Mouse (Mus musculus) limb, embryonic 14.5 days (tissue): ENCODE measurements around the gene Smoc1. TPM values are rescaled to one million over a fixed set of nuclear protein-coding genes. Genes with fewer than 3 reads are reported as not detected.

Source experiments
- ATAC-seq: fragments of 200-750 bp; cut with Nextera tagmentation; 2 replicates; pipeline ENCODE4 v1.8.0; 2017; ENCODE audit warnings: low read depth, moderate number of reproducible peaks, moderate TSS enrichment; ENCODE audit not compliant: low FRiP score
- DNase-seq: peaks from one replicate; pipeline ENCODE4 v3.0.0-alpha.2; 2015; ENCODE audit warnings: low spot score
- H3K27ac ChIP-seq: fragments of 300-500 bp; sonication (generic); replicated peaks from 2 replicates; pipeline ENCODE4 v1.5.1; 2014; ENCODE audit warnings: low read depth, mild to moderate bottlenecking, low read length, moderate library complexity, mixed read lengths
- H3K27me3 ChIP-seq: fragments of 300-500 bp; sonication (generic); 2 replicates; pipeline ENCODE4 v1.6.1; 2014; ENCODE audit warnings: low read length, mixed read lengths; ENCODE audit not compliant: control insufficient read depth, insufficient read depth
- H3K36me3 ChIP-seq: fragments of 300-500 bp; sonication (generic); 2 replicates; pipeline ENCODE4 v1.6.1; 2014; ENCODE audit warnings: mild to moderate bottlenecking, low read length, moderate library complexity, mixed read lengths; ENCODE audit not compliant: control insufficient read depth, insufficient read depth
- H3K4me1 ChIP-seq: fragments of 300-500 bp; sonication (generic); 2 replicates; pipeline ENCODE4 v1.6.1; 2014; ENCODE audit warnings: antibody characterized with exemption, low read length, mixed read lengths; ENCODE audit not compliant: control insufficient read depth, insufficient read depth
- H3K4me2 ChIP-seq: fragments of 300-500 bp; sonication (generic); replicated peaks from 2 replicates; pipeline ENCODE4 v1.6.1; 2014; ENCODE audit warnings: low read depth, mild to moderate bottlenecking, low read length, moderate library complexity; ENCODE audit not compliant: severe bottlenecking
- H3K4me3 ChIP-seq: fragments of 300-500 bp; sonication (generic); replicated peaks from 2 replicates; pipeline ENCODE4 v1.5.1; 2014; ENCODE audit warnings: low read length
- H3K9ac ChIP-seq: fragments of 300-500 bp; sonication (generic); 2 replicates; pipeline ENCODE4 v1.6.1; 2014; ENCODE audit warnings: mild to moderate bottlenecking, low read depth, low read length, moderate library complexity; ENCODE audit not compliant: severe bottlenecking
- H3K9me3 ChIP-seq: fragments of 300-500 bp; sonication (generic); 2 replicates; pipeline ENCODE4 v1.6.1; 2016; ENCODE audit warnings: low read length; ENCODE audit not compliant: control insufficient read depth
- POLR2A ChIP-seq: fragments of 200-500 bp; IDR thresholded peaks from 2 replicates; pipeline ENCODE4 v1.8.0; 2012; ENCODE audit warnings: inconsistent platforms, mild to moderate bottlenecking, moderate library complexity, borderline replicate concordance; ENCODE audit not compliant: insufficient read depth, insufficient read length; ENCODE audit errors: extremely low read depth
- WGBS: fragments of 180-500 bp; shearing (Covaris S2); extraction: QIAGEN DNeasy Blood & Tissue Kit; methylation state at CpG from one replicate; pipeline ENCODE4 v1.1.7; 2014; 5-methylcytosine and 5-hydroxymethylcytosine counted together
- polyA plus RNA-seq, 2 experiments: library from polyadenylated mRNA; depleted of rRNA in 1 of 2; stranded (reverse) in 1 of 2; unstranded in 1 of 2; fragments of >200 nt; fragmentation: Nextera tagmentation in 1 of 2; extraction: Ambion mirVana in 1 of 2; gene quantifications; 2 replicates each; pipeline versions ENCODE4 v1.2.1 to v1.2.3; 2012 to 2014

Gene Smoc1
- polyA plus RNA-seq, 2 experiments, result 8.1 to 16.3 TPM

DNA sequence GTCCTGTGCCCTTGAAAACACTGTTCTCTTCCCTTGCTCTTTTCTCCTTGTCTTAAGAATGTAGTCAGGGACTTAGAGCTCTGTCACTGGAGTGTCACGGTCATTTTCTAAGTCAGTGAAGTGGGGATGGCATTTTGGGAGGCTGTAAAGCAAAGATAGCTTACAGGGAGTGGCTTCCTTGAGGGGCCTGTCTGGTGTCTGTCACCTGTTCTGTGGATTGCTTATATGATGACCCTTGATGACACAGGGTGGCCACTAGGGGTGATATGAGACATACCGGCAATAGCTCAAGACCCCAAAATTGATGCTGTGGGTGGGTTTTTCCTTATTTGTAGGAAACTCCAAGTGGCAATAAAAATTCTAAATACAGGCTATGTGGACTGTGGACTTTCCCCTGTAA lies 141.9 kb downstream of the Smoc1 start:
- H3K4me2 ChIP-seq, result no peak overlapping the region
- H3K36me3 ChIP-seq, result no peaks in the 10 kb centered on the region; the same call in 1 of the 2 replicates
- H3K27ac ChIP-seq, result no peak overlapping the region
- peaks cover 9% of the 10 kb centered on the region; the same call in 1 of the 2 replicates for H3K4me1 ChIP-seq
- 73% methylated on average over 2 of the region's 2 CpGs for WGBS
- DNase-seq (no peak), ATAC-seq (no peak)
- no peak for TF ChIP-seq POLR2A
- H3K9ac ChIP-seq, result no peak overlapping the region
- no peaks in the 10 kb centered on the region for H3K27me3 ChIP-seq
- H3K4me3 ChIP-seq, result no peak overlapping the region
- H3K9me3 ChIP-seq, result no peaks in the 10 kb centered on the region

DNA sequence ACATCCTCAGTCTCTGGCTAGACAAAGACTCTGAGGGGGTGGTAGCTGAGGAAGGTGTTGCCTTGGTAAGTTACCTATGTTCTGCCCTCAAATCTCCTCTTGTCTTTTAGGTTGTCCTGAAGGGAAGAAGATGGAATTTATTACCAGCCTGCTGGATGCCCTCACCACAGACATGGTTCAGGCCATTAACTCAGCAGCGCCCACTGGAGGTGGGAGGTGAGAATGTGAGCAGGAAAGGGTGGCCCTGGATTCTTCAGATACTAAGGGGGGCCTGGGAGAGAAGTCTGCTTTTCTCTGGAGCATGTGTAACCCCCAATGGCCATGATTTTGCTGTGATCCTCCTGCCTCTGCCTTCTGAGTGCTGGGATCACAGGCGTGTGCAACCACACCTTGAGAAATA lies 143.5 kb downstream of the Smoc1 start:
- no peak for ATAC-seq
- Histone ChIP-seq H3K4me3 (no peak overlapping the region), H3K9ac (no peak overlapping the region), H3K4me1 (peaks cover 9% of the 10 kb centered on the region; the same call in 1 of the 2 replicates), H3K36me3 (no peaks in the 10 kb centered on the region; the same call in 1 of the 2 replicates), H3K4me2 (no peak overlapping the region), H3K9me3 (no peaks in the 10 kb centered on the region), H3K27me3 (no peaks in the 10 kb centered on the region), H3K27ac (no peak overlapping the region)
- no peak for DNase-seq
- no peak for TF ChIP-seq POLR2A
- 69% methylated on average over 2 of the region's 2 CpGs for WGBS

DNA sequence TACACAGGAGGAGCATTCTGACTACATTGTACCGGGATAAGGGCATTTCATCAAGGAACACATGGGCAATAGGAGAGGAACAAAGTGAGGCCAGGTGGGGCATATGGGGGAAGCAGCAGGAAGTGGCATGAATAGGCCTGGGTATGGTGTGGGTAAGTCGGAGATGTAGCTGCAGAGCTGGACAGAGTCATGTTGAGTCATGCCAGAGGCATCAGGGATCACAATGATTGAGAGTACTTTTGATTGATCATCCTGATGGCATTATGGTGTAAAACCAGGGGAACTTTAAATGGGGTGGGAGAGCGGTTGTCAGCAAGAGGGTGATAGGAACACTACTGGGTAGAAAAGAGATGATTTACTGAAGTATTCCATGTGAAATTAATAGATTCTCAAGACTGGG lies 146.4 kb downstream of the Smoc1 start:
- Histone ChIP-seq H3K9me3 (no peaks in the 10 kb centered on the region), H3K4me3 (no peak overlapping the region), H3K36me3 (no peaks in the 10 kb centered on the region; the same call in 1 of the 2 replicates), H3K4me2 (no peak overlapping the region), H3K9ac (no peak overlapping the region), H3K27me3 (no peaks in the 10 kb centered on the region), H3K4me1 (no peaks in the 10 kb centered on the region), H3K27ac (no peak overlapping the region)
- no peak for ATAC-seq
- WGBS, result 76% methylated on average over 3 of the region's 3 CpGs
- TF ChIP-seq POLR2A, result no peak
- DNase-seq, result no peak

DNA sequence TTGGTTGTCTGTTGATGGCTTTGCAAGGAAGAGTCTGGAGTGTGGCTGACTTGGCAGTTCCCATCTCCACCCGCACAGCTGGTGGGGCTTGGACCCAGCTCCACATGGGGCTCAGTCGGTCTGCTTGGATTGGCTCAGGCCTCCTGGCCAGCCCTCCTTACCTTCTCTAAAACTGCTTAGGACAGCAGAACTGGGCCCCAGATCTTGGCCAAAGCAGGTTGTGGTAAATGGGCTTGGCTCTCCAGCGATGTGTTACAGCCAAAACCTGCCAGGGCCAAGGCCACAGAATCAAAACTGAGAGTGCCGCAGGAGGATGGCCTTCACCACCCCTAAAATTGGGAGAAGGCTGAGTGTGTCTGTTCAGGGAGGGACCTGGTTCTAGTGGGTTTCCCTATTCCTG lies 147.3 kb downstream of the Smoc1 start:
- Histone ChIP-seq H3K36me3 (no peaks in the 10 kb centered on the region; the same call in 1 of the 2 replicates), H3K4me1 (no peaks in the 10 kb centered on the region), H3K9me3 (no peaks in the 10 kb centered on the region), H3K27ac (no peak overlapping the region), H3K9ac (no peak overlapping the region), H3K4me2 (no peak overlapping the region), H3K27me3 (no peaks in the 10 kb centered on the region), H3K4me3 (no peak overlapping the region)
- no peak for TF ChIP-seq POLR2A
- WGBS, result 87% methylated on average over 4 of the region's 4 CpGs
- DNase-seq, result no peak
- no peak for ATAC-seq

DNA sequence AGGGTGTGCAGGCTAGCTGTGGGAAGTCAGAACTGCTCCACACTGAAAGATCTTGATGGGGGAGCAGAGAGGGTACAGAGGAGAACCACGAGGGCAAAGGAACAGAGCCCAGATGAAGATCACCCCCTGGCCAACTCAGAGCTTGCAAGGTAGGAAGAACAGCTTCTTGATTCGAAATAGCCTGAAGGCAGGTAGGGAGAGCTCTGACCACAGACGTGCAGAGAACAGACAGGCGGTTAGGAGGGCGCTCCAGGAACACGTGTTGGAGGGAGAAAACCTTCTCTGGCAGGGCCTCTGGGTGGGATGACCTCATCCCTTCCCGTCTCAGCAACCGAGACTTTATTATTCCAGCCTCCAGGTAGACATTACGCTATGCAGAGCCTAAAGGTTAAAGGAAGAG lies 148.6 kb downstream of the Smoc1 start:
- Histone ChIP-seq H3K36me3 (no peaks in the 10 kb centered on the region; the same call in 1 of the 2 replicates), H3K27ac (no peak overlapping the region), H3K27me3 (no peaks in the 10 kb centered on the region), H3K4me2 (no peak overlapping the region), H3K4me3 (no peak overlapping the region), H3K9me3 (no peaks in the 10 kb centered on the region), H3K4me1 (no peaks in the 10 kb centered on the region), H3K9ac (no peak overlapping the region)
- TF ChIP-seq POLR2A, result no peak
- DNase-seq (no peak), ATAC-seq (no peak)
- WGBS, result 42% methylated on average over 9 of the region's 9 CpGs

DNA sequence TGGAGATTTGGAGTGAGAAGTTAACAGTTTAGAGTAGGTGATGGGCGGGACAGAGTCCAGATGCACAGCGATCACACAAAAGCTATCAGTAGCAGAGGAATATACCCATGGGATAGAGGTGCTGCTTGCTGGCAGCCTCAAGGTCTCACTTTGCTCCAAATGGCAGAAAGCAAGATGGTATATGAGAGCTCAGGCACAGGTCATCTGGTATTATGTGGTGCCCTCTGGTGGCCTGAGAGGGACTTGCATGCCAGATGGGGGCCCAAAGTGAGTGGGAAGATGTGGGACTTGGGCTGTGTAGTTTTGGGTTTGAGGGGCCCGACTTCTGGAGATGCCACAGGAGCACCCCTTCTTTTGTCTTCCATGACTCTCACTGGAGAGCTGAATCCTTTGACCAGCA lies 155.5 kb downstream of the Smoc1 start:
- H3K27ac ChIP-seq, result no peak overlapping the region
- 58% methylated on average over 3 of the region's 3 CpGs for WGBS

More for the DNA sequence above, 155.5 kb downstream of the Smoc1 start:
- H3K4me2 ChIP-seq, result no peak overlapping the region
- ATAC-seq (peak; percentile 55; the same call in 1 of the 2 replicates), DNase-seq (peak; percentile 25)
- H3K9me3 ChIP-seq, result no peaks in the 10 kb centered on the region
- H3K9ac ChIP-seq, result no peak overlapping the region
- H3K27me3 ChIP-seq, result no peaks in the 10 kb centered on the region
- no peak for TF ChIP-seq POLR2A
- no peak overlapping the region for H3K4me3 ChIP-seq
- H3K4me1 ChIP-seq, result no peaks in the 10 kb centered on the region
- no peaks in the 10 kb centered on the region for H3K36me3 ChIP-seq
